Mouse (Mus musculus): Measurements from ENCODE around the gene Dagla. TPM values are rescaled to one million over a fixed set of nuclear protein-coding genes. Genes with fewer than 3 reads are reported as not detected.
A peak's percentile ranks its signal among the peaks of the same experiment; 100 is the strongest.

The Dagla gene
- polyA plus RNA-seq, 1 experiment from 2014 or later: 6.1 TPM

DNA sequence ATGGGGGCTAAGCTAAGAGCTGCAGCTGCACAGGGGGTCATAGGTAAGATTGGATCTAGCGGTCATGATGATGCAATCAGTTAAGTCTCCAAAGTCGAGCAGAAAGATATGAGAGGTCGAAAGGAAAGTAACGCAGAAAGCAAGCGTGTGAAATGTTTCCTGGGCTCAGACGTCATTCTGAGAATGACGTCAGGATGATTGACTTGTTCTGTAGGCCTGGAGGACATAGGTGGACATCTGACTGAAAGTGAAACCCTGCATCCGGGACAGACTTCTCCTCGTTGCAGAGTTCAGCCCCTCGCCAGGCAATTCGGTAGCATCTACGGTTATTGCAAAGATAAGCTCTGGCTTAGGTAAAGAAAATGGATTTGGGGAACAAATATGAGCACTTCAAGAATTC, 963 bp upstream of the Dagla start:
- Histone ChIP-seq H3K36me3 (no peaks in the 10 kb centered on the region), H3K27me3 (peaks cover 65% of the 10 kb centered on the region), H3K4me1 (replicated peaks) (peaks cover 34% of the 10 kb centered on the region), H3K4me2 (no peak overlapping the region), H3K4me3 (no peak overlapping the region), H3K27ac (no peak overlapping the region), H3K9me3 (no peaks in the 10 kb centered on the region), H3K9ac (no peak overlapping the region)
- 87% methylated on average over 12 of the region's 12 CpGs for WGBS
- ATAC-seq (ENCODE audit: low FRiP score): no peak

DNA sequence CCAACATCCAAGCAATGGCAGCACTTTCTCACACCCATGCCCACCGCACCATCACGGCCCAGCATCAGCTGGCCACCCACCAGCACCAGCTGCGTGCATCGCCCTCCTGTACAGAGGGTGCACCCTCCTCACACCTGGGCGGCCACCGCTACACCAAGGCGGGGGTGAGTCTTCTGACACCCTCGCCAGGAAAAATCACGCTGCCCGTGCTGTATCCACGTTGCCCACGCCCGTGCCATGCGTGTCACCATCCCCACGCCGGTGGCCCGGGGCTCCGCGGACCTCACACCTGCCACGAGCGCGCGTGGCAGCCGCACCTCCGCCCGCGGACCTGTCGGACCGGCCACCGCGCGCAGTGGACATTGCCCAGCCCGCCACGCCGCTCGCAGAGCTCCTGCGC, 282 bp downstream of the Dagla start:
- Histone ChIP-seq H3K4me1 (replicated peaks) (peaks cover 34% of the 10 kb centered on the region), H3K9me3 (no peaks in the 10 kb centered on the region), H3K4me3 (peak overlapping the region; percentile 80), H3K36me3 (no peaks in the 10 kb centered on the region), H3K4me2 (peak overlapping the region; percentile 78), H3K9ac (peak overlapping the region; percentile 94), H3K27ac (no peak overlapping the region), H3K27me3 (peaks cover 71% of the 10 kb centered on the region)
- WGBS: 7% methylated on average over 37 of the region's 37 CpGs
- ATAC-seq (ENCODE audit: low FRiP score): peak; percentile 80

DNA sequence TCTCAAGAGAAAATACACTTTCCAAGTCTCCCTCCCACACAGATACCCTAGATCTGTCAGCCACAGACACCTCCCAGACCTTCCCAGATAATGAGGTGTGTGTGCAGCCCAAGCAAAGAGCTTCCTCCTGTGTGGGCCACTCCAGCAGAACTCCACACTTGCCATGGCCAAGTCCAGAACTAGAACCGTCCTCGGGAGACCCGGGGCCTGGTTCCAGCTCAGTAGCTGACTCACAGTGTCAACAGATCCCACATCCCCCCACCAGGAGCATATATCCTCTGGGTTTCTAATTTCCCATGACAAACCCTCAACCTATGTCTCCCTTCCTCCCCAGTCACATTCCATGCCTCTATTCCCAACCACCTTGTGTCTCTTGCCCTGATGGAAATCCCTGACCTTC, 1.8 kb downstream of the Dagla start:
- H3K4me1 ChIP-seq (replicated peaks): peaks cover 40% of the 10 kb centered on the region
- H3K9ac ChIP-seq: no peak overlapping the region
- no peak overlapping the region for H3K4me3 ChIP-seq
- H3K9me3 ChIP-seq: no peaks in the 10 kb centered on the region
- H3K27ac ChIP-seq: no peak overlapping the region
- H3K27me3 ChIP-seq: peaks cover 63% of the 10 kb centered on the region
- WGBS: 97% methylated on average over 3 of the region's 3 CpGs
- H3K4me2 ChIP-seq: no peak overlapping the region
- no peak for ATAC-seq (ENCODE audit: low FRiP score)
- no peaks in the 10 kb centered on the region for H3K36me3 ChIP-seq

DNA sequence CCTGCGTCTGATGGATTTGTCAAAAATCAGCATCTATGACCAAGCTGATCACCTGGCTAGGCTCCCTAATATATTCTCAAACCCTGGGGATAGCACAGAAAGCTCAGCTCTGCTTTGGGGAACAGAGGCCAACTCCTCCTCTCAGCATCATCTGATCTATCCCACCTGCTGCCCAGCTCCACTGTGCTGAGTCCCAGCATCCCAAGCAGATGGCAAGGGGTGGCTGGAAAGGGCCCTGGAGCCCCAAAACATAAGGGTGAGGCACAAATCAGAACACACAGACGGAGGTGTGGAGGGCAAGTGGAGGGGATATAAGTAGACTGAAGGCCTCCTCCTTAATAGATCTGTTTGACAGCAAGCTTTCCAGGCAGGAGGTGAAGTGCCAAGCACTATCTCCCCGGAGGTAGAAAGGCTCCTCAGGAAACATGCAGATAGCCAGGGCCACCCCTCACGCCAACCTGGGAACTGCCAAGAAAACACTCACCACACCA, 2.8 kb downstream of the Dagla start:
- H3K4me1 ChIP-seq (replicated peaks): peaks cover 46% of the 10 kb centered on the region
- ATAC-seq (ENCODE audit: low FRiP score): no peak
- WGBS: 76% methylated on average over 4 of the region's 4 CpGs

DNA sequence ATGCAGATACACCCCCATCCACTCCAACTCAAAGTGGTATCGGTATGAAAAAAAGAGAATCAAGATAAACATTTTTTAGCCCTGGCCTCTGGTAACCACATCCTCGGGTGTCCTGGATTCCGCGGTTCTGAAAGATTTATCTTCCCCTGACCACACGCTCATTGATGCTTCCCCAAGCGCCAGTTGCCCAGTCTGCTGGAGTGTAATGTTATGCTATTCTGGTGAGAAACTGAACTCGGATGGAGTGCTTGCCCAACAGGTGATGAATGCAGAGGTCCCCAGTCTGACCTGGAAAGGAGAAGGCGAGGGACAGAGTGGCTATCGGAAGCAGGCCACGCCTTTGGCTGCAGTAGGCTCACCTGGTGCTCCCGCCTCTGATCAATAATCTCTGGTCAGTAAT, 3.4 kb downstream of the Dagla start:
- no peaks in the 10 kb centered on the region for H3K9me3 ChIP-seq
- 80% methylated on average over 11 of the region's 11 CpGs for WGBS
- peaks cover 63% of the 10 kb centered on the region for H3K27me3 ChIP-seq
- no peak overlapping the region for H3K4me3 ChIP-seq
- no peak overlapping the region for H3K27ac ChIP-seq
- H3K9ac ChIP-seq: no peak overlapping the region
- H3K4me1 ChIP-seq (replicated peaks): peaks cover 53% of the 10 kb centered on the region
- no peak for ATAC-seq (ENCODE audit: low FRiP score)
- no peak overlapping the region for H3K4me2 ChIP-seq
- H3K36me3 ChIP-seq: no peaks in the 10 kb centered on the region

More for the DNA sequence above, 2.8 kb downstream of the Dagla start:
- no peak overlapping the region for H3K4me2 ChIP-seq
- H3K4me3 ChIP-seq: no peak overlapping the region
- H3K9me3 ChIP-seq: no peaks in the 10 kb centered on the region
- H3K27me3 ChIP-seq: peaks cover 63% of the 10 kb centered on the region
- no peak overlapping the region for H3K9ac ChIP-seq
- H3K36me3 ChIP-seq: no peaks in the 10 kb centered on the region
- H3K27ac ChIP-seq: no peak overlapping the region

DNA sequence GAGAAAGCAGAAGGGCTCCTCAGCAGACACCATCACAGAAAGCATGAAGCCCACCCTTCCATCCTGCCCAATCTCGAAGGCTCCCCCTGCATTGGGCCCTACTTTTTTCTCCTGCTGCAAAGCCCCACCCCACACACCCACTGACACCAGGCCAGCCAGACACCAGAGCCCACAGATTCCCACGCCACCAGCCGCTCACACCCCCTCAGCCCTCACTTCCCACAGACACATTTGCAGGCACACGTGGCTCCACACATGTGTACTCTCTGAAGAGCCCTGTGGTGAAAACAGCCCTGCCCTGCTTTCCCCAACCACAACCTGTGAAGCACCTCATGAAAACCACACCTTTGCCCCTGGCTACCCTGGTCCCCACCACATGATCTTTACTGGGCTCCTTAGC, 3.9 kb downstream of the Dagla start:
- H3K4me1 ChIP-seq (replicated peaks): peaks cover 57% of the 10 kb centered on the region
- no peak overlapping the region for H3K4me3 ChIP-seq
- no peak for ATAC-seq (ENCODE audit: low FRiP score)
- no peak overlapping the region for H3K4me2 ChIP-seq
- peaks cover 65% of the 10 kb centered on the region for H3K27me3 ChIP-seq
- no peak overlapping the region for H3K27ac ChIP-seq
- H3K9ac ChIP-seq: no peak overlapping the region
- WGBS: 89% methylated on average over 4 of the region's 4 CpGs
- H3K36me3 ChIP-seq: no peaks in the 10 kb centered on the region
- no peaks in the 10 kb centered on the region for H3K9me3 ChIP-seq

DNA sequence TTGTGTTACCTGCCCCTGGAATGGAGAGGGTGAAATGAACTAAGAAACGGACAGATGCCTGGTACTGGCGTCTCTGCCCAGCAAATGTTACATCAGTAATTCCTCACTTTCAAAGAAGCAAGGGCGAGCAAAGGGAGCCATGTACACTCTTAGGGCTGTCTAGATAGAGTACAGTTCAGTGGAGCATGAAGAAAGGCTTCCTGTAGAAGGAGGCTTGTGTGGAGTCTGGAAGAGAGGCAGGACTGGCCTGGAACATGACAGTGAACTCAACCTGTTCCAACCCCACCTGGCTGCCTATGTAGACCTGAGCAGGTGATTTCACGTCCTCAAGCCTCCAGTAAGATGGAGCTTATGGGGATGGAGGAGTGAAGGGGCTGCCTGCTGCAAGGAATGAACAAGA, 6.4 kb downstream of the Dagla start:
- no peaks in the 10 kb centered on the region for H3K9me3 ChIP-seq
- no peak overlapping the region for H3K27ac ChIP-seq
- no peak overlapping the region for H3K4me3 ChIP-seq
- H3K9ac ChIP-seq: no peak overlapping the region
- 83% methylated on average over 4 of the region's 4 CpGs for whole genome bisulfite sequencing
- no peak overlapping the region for H3K4me2 ChIP-seq
- H3K36me3 ChIP-seq: no peaks in the 10 kb centered on the region
- peaks cover 59% of the 10 kb centered on the region for H3K4me1 ChIP-seq (replicated peaks)
- ATAC-seq (ENCODE audit: low FRiP score): no peak
- peaks cover 78% of the 10 kb centered on the region for H3K27me3 ChIP-seq

DNA sequence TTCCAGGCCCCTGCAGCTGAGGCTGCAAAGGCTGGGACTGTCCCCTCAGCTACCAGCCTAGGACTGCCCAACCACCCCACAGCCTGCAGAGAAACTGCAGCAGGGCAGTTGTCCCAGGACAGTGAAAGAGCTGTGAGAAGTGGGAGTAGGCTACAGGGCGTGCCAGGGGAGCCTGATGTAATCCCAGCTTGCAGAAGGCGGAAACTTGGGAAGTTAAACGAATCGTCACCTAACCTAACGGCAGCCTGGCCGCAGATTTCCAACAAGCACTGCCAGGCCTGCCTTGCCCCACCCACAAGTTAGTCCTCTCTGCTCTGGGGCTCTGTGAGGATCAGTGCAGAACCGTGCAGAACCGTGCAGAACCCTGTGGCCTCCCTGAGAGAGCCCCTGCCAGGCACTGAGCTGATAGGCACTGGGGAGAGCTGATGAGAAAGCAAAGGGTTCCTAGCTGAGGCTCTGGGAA, 7.6 kb downstream of the Dagla start:
- H3K9ac ChIP-seq: peak overlapping the region; percentile 14; the same call in 1 of the 2 replicates
- no peaks in the 10 kb centered on the region for H3K36me3 ChIP-seq
- WGBS: 43% methylated on average over 8 of the region's 8 CpGs
- no peak for ATAC-seq (ENCODE audit: low FRiP score)
- H3K4me2 ChIP-seq: no peak overlapping the region
- H3K9me3 ChIP-seq: no peaks in the 10 kb centered on the region
- no peak overlapping the region for H3K4me3 ChIP-seq
- peaks cover 75% of the 10 kb centered on the region for H3K27me3 ChIP-seq
- peaks cover 51% of the 10 kb centered on the region for H3K4me1 ChIP-seq (replicated peaks)
- H3K27ac ChIP-seq: peak overlapping the region; percentile 45; the same call in 1 of the 2 replicates

DNA sequence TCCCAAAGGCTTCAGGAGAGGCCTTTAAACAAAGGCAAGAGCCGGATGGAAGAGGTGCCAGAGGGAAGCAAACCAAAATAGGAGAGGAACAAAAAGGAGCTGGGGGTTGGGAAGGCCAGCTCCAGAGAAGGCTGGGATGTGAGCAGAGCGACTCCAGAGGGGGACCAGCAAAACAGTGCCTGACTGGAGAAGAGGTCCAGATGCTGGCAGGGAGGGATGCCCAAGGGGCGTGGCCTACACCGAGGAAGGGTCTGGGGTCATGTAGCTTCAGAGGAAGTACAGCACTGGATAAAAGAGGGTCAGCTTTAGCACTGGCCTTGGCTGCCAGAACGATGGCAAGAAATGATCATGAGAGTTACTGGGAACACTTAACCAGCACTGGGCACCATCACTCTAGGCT, 8.4 kb downstream of the Dagla start:
- 29% methylated on average over 5 of the region's 5 CpGs for WGBS
- H3K27me3 ChIP-seq: peaks cover 75% of the 10 kb centered on the region
- no peak overlapping the region for H3K27ac ChIP-seq
- no peak for ATAC-seq (ENCODE audit: low FRiP score)
- no peaks in the 10 kb centered on the region for H3K36me3 ChIP-seq
- no peaks in the 10 kb centered on the region for H3K9me3 ChIP-seq
- no peak overlapping the region for H3K4me2 ChIP-seq
- H3K4me3 ChIP-seq: no peak overlapping the region
- H3K4me1 ChIP-seq (replicated peaks): peaks cover 46% of the 10 kb centered on the region
- 0 out of 2 replicates have a peak overlapping the region, but pooled peaks have one; percentile 14 for H3K9ac ChIP-seq

DNA sequence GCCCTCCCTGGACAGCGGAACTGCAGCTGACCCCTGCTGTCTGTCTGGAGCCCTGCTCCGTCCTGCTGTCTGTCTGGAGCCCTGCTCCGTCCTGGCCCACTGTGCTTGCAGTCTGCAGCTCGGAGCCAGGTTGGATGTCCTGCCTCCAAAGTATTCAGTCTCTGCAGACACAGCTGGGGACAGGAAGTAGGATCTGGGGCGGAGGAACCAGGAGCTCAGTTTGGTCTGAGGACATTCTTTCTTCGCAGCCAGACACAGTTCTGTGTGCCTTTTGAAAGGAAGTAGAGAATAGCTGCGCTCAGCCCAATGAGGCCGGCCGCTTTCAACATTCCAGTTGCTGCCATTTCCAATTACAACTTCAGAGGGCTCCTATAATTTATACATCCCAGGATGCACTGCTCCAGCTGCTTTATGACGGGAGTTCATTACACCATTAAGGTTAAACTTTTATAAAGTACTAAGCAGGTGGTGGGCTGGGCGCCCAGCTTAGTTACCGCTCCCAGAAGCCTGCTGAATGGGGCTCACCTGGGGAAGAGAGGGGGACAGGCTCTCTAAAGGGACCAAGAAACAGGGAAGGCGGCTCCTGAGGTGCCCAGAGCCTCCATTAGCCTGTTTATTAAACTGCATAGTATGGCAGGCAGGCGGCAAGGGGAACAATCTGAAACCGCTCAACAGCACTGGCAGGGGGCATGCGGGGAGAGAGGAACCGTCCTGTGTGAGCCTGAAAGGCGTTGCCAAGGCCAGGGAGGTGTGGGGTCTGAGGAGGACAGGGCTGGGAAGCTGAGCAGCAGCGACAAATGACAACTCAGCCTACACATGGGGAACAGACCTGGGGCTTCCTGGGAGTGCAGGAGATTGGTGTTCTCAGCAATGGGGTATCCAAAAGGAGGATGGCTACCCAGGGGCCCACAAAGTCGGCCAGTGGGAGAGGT, 9.8 kb downstream of the Dagla start:
- Histone ChIP-seq H3K36me3 (no peaks in the 10 kb centered on the region), H3K9ac (peak overlapping the region; percentile 46; the same call in 1 of the 2 replicates), H3K4me2 (peak overlapping the region; percentile 27; the same call in 1 of the 2 replicates), H3K27ac (peak overlapping the region; percentile 76), H3K4me3 (no peak overlapping the region), H3K4me1 (replicated peaks) (peaks cover 54% of the 10 kb centered on the region), H3K9me3 (no peaks in the 10 kb centered on the region), H3K27me3 (peaks cover 81% of the 10 kb centered on the region)
- no peak for ATAC-seq (ENCODE audit: low FRiP score)
- WGBS: 44% methylated on average over 20 of the region's 20 CpGs

DNA sequence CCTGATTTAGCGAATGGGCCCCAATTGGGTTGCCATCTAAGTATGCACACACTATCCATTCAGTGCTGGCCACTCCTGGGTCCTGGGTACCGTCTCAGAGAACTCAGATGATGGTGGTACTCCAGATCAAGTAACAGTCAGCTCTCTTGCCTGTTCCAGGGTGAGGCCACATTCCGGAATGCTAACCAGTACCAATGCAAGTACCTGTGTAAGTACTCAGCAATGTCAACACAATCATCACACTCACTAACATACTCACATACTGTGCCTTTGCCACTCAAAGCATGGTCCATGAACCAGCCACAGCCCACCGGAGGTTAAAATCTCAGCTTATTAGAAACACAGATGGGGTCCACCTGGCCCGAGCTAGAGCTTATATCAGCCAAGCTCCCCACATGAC, 10.7 kb downstream of the Dagla start:
- Histone ChIP-seq H3K36me3 (no peaks in the 10 kb centered on the region), H3K4me1 (replicated peaks) (peaks cover 52% of the 10 kb centered on the region), H3K27ac (peak overlapping the region; percentile 19; the same call in 1 of the 2 replicates), H3K9ac (no peak overlapping the region), H3K4me3 (no peak overlapping the region), H3K4me2 (no peak overlapping the region), H3K27me3 (peaks cover 85% of the 10 kb centered on the region), H3K9me3 (no peaks in the 10 kb centered on the region)
- ATAC-seq (ENCODE audit: low FRiP score): no peak
- WGBS: 87% methylated on average over 5 of the region's 5 CpGs

DNA sequence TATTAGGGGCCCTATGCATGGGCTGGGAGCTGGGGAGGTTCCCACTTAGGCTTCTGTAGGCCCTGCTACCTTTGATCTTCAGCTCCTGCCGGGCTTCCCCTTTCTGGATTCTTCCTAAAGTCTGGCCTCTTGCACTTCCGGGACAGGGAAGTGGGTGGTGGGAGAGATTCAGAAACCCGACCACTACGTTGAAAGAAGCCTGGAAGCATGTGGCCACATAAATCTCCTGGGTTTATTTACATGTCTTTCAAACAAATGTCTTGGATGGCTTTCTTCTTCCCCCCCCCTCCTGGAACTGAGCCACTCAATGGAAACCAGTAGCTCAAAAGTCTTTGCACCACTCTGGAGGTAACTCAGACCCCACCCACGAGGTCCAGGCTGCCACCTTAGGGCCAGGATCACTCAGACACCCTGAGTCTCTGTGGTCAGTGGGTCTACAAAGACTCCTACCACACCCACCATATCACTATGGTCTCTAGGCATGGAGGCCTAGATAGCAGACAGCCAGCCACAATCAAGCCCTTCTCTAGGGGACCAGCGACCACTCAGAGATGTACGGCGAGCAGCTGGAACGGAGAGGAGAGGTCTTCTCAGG, 12.7 kb downstream of the Dagla start:
- 86% methylated on average over 9 of the region's 9 CpGs for WGBS
- Histone ChIP-seq H3K4me1 (replicated peaks) (peaks cover 37% of the 10 kb centered on the region), H3K4me3 (no peak overlapping the region), H3K4me2 (no peak overlapping the region), H3K36me3 (no peaks in the 10 kb centered on the region), H3K27me3 (peaks cover 87% of the 10 kb centered on the region), H3K9ac (no peak overlapping the region), H3K9me3 (no peaks in the 10 kb centered on the region), H3K27ac (no peak overlapping the region)
- no peak for ATAC-seq (ENCODE audit: low FRiP score)

All from hindbrain, embryonic 13.5 days (tissue).